28 mouse cellular contexts compared by ENCODE assay signal in the genomic region with DNA sequence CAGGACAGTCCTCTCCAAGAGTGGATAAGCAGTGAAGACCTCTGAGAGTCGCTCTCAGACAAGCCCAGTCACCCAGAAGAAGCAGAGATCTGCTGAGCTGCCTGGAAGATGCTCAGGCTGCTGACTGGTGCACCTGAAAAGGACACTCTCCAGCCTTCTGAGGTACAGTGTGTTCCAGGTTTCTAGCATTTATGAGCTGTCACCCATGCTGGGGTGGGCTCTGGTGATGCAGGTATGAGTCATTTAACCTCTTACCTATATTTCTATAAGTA. TPM values are rescaled to one million over a fixed set of nuclear protein-coding genes. Genes with fewer than 3 reads are reported as not detected.
A peak's percentile ranks its signal among the peaks of the same experiment; 100 is the strongest.
DNase-seq lines count a peak whose midpoint lies in the region; ATAC-seq and TF ChIP-seq lines count a peak whose summit lies in the region.
"Had no signal": no experiment of that assay in that cellular context is flagged by ENCODE, and none has a peak within 500 bp of the region (broad histone marks: within the 10 kb centered on the region; RNA-seq: fewer than 3 reads in every experiment).

No protein-coding gene starts in this region.

- H3K4me3 ChIP-seq in heart, embryonic 10.5 days = no peak overlapping the region
- H3K4me3 ChIP-seq in limb, embryonic 11.5 days (ENCODE audit: low read depth, low read length) = no peak overlapping the region
- no peak overlapping the region for H3K4me3 ChIP-seq in limb, embryonic 10.5 days
- peak overlapping the region; percentile 59 for H3K4me3 ChIP-seq in liver, embryonic 12.5 days
- no peak overlapping the region for H3K4me3 ChIP-seq in left cerebral cortex, adult 2 months
- H3K4me3 ChIP-seq: embryonic facial prominence, embryonic 15.5 days; forebrain, embryonic 12.5 days; limb, embryonic 13.5 days; midbrain, embryonic 13.5 days; neural tube, embryonic 12.5 days had no signal

- ATAC-seq in limb, embryonic 11.5 days (ENCODE audit: insufficient number of reproducible peaks, low FRiP score, low TSS enrichment, low read depth) = no peak
- ATAC-seq in liver, embryonic 12.5 days = peak; percentile 77
- 0 out of 2 replicates have a peak, but pooled peaks have one; percentile 12 for ATAC-seq in megakaryocyte-erythroid progenitor cell, adult 5-6 weeks (replicated peaks; ENCODE audit: low FRiP score, low TSS enrichment, poor library complexity, severe bottlenecking)
- ATAC-seq in frontal cortex, adult (ENCODE audit: low TSS enrichment) = no peak
- ATAC-seq: activated CD4-positive, CD25-positive, alpha-beta regulatory T cell, adult 4 months; CD4-positive, CD25-positive, alpha-beta regulatory T cell, adult 4 months; midbrain, embryonic 13.5 days had no signal

- peak; percentile 64 for DNase-seq in heart, embryonic 10.5 days (ENCODE audit: low spot score)
- no peak for DNase-seq in heart, postnatal 25 days (ENCODE audit: low spot score)
- DNase-seq in limb, embryonic 11.5 days (ENCODE audit: low spot score) = peak; percentile 14
- no peak for DNase-seq in limb, embryonic 10.5 days (ENCODE audit: low spot score)
- no peak for DNase-seq in left cerebral cortex, adult 2 months (ENCODE audit: extremely low spot score in 1 of 2, low spot score in 2 of 2)
- DNase-seq: adrenal gland, postnatal 10 days; cerebellum, adult 11-12 months; gastrocnemius, postnatal 10 days; heart, adult 18-20 months; heart, postnatal 36 days; kidney, postnatal 36 days; layer of hippocampus, adult 9-11 months; thymus, postnatal 4 days had no signal

- no peaks in the 10 kb centered on the region for H3K9me3 ChIP-seq in heart, embryonic 10.5 days
- no peaks in the 10 kb centered on the region for H3K9me3 ChIP-seq in limb, embryonic 11.5 days (ENCODE audit: control insufficient read depth, low read length)
- no peaks in the 10 kb centered on the region for H3K9me3 ChIP-seq in limb, embryonic 10.5 days (replicated peaks)
- no peaks in the 10 kb centered on the region for H3K9me3 ChIP-seq in liver, embryonic 12.5 days (replicated peaks)
- H3K9me3 ChIP-seq: embryonic facial prominence, embryonic 15.5 days; forebrain, embryonic 12.5 days; limb, embryonic 13.5 days; midbrain, embryonic 13.5 days; neural tube, embryonic 12.5 days had no signal

- H3K36me3 ChIP-seq in heart, embryonic 10.5 days = no peaks in the 10 kb centered on the region
- no peaks in the 10 kb centered on the region for H3K36me3 ChIP-seq in limb, embryonic 11.5 days (ENCODE audit: control insufficient read depth, insufficient read depth, low read length)
- H3K36me3 ChIP-seq in limb, embryonic 10.5 days = no peaks in the 10 kb centered on the region
- 0 out of 2 replicates have a peak, but pooled peaks cover 4% of the 10 kb centered on the region for H3K36me3 ChIP-seq in liver, embryonic 12.5 days
- H3K36me3 ChIP-seq: embryonic facial prominence, embryonic 15.5 days; forebrain, embryonic 12.5 days; limb, embryonic 13.5 days; midbrain, embryonic 13.5 days; neural tube, embryonic 12.5 days had no signal

- no peak overlapping the region for H3K4me2 ChIP-seq in limb, embryonic 11.5 days (ENCODE audit: low read depth, severe bottlenecking)
- H3K4me2 ChIP-seq in liver, embryonic 12.5 days = peak overlapping the region; percentile 62
- H3K4me2 ChIP-seq: embryonic facial prominence, embryonic 15.5 days; forebrain, embryonic 12.5 days; limb, embryonic 13.5 days; midbrain, embryonic 13.5 days; neural tube, embryonic 12.5 days had no signal

- intact Hi-C loops in heart, postnatal 25 days (cut with DNase I) = no loop called here
- intact Hi-C loops in left cerebral cortex, adult 2 months (cut with DNase I) = no loop called here

- peaks cover 5% of the 10 kb centered on the region; the same call in 1 of the 2 replicates for H3K4me1 ChIP-seq in heart, embryonic 10.5 days
- H3K4me1 ChIP-seq in limb, embryonic 11.5 days (ENCODE audit: control insufficient read depth, insufficient read depth, low read length) = no peaks in the 10 kb centered on the region
- H3K4me1 ChIP-seq in limb, embryonic 10.5 days = no peaks in the 10 kb centered on the region
- peaks cover 64% of the 10 kb centered on the region for H3K4me1 ChIP-seq in liver, embryonic 12.5 days
- H3K4me1 ChIP-seq: embryonic facial prominence, embryonic 15.5 days; forebrain, embryonic 12.5 days; limb, embryonic 13.5 days; midbrain, embryonic 13.5 days; neural tube, embryonic 12.5 days had no signal

- no peaks in the 10 kb centered on the region for H3K27me3 ChIP-seq in heart, embryonic 10.5 days (ENCODE audit: insufficient read depth, poor library complexity, severe bottlenecking)
- no peaks in the 10 kb centered on the region for H3K27me3 ChIP-seq in limb, embryonic 11.5 days (ENCODE audit: control insufficient read depth, insufficient read depth, low read length)
- no peaks in the 10 kb centered on the region for H3K27me3 ChIP-seq in limb, embryonic 10.5 days (ENCODE audit: low read depth, poor library complexity, severe bottlenecking)
- no peaks in the 10 kb centered on the region for H3K27me3 ChIP-seq in liver, embryonic 12.5 days (replicated peaks)
- H3K27me3 ChIP-seq: embryonic facial prominence, embryonic 15.5 days; forebrain, embryonic 12.5 days; limb, embryonic 13.5 days; midbrain, embryonic 13.5 days; neural tube, embryonic 12.5 days had no signal

- TF ChIP-seq CTCF in left cerebral cortex, adult 2 months (IDR thresholded peaks at IDR 0.05) = no peak

- peak overlapping the region; percentile 59; the same call in 1 of the 2 replicates for H3K27ac ChIP-seq in heart, embryonic 10.5 days
- H3K27ac ChIP-seq in limb, embryonic 11.5 days (replicated peaks; ENCODE audit: low read depth, low read length) = no peak overlapping the region
- no peak overlapping the region for H3K27ac ChIP-seq in limb, embryonic 10.5 days
- H3K27ac ChIP-seq in liver, embryonic 12.5 days = peak overlapping the region; percentile 92
- no peak overlapping the region for H3K27ac ChIP-seq in left cerebral cortex, adult 2 months
- H3K27ac ChIP-seq: embryonic facial prominence, embryonic 15.5 days; forebrain, embryonic 12.5 days; limb, embryonic 13.5 days; midbrain, embryonic 13.5 days; neural tube, embryonic 12.5 days had no signal

- 65% methylated on average over 1 of the region's 1 CpGs for WGBS in heart, embryonic 10.5 days
- whole genome bisulfite sequencing in limb, embryonic 11.5 days = 50% methylated on average over 1 of the region's 1 CpGs
- 42% methylated on average over 1 of the region's 1 CpGs for WGBS in limb, embryonic 10.5 days
- 0% methylated on average over 1 of the region's 1 CpGs for WGBS in liver, embryonic 12.5 days (ENCODE audit: insufficient replicate concordance)

- no peak overlapping the region for H3K9ac ChIP-seq in limb, embryonic 11.5 days (ENCODE audit: low read length)
- peak overlapping the region; percentile 74 for H3K9ac ChIP-seq in liver, embryonic 12.5 days
- H3K9ac ChIP-seq: embryonic facial prominence, embryonic 15.5 days; forebrain, embryonic 12.5 days; limb, embryonic 13.5 days; midbrain, embryonic 13.5 days; neural tube, embryonic 12.5 days had no signal

RNA-seq across cellular contexts. Expression of a gene that starts 6.6 kb away (rescaled TPM):
- polyA plus RNA-seq in heart, embryonic 10.5 days (2016; fragmentation: Nextera tagmentation; extraction: Ambion mirVana) = 0.16 and 0.24 TPM in 2 replicates
- 1 to 10 TPM; 7.1 to 7.5 TPM for total RNA-seq in heart, postnatal 25 days (2021)
- polyA plus RNA-seq in limb, embryonic 11.5 days (2014; fragmentation: Nextera tagmentation; extraction: Ambion mirVana) = not detected in 2 replicates
- polyA plus RNA-seq in limb, embryonic 10.5 days (2016; fragmentation: Nextera tagmentation; extraction: Ambion mirVana) = 0.10 TPM in 1 of 2 replicates, not detected in the other
- polyA plus RNA-seq in liver, embryonic 12.5 days (2016; fragmentation: Nextera tagmentation; extraction: Ambion mirVana) = 0.24 and 0.33 TPM in 2 replicates
- total RNA-seq in megakaryocyte-erythroid progenitor cell, adult 5-6 weeks (2014; fragmentation: Nextera tagmentation) = not detected in 2 replicates
- not detected in 2 replicates for total RNA-seq in megakaryocyte-erythroid progenitor cell, adult 5-6 weeks (2017)
- total RNA-seq in left cerebral cortex, adult 2 months (2021) = 1 to 10 TPM; 1.0 to 1.8 TPM
- total RNA-seq: adrenal gland, postnatal 10 days; ES-E14; megakaryocyte progenitor cell, adult 5-6 weeks had no signal
- polyA plus RNA-seq: activated CD4-positive, CD25-positive, alpha-beta regulatory T cell, adult 4 months; CD4-positive, CD25-positive, alpha-beta regulatory T cell, adult 4 months; limb, embryonic 13.5 days; lung, embryonic 16.5 days had no signal

RNA-seq across cellular contexts. Expression of a gene that starts 24.0 kb away (rescaled TPM):
- polyA plus RNA-seq in heart, embryonic 10.5 days (2016; fragmentation: Nextera tagmentation; extraction: Ambion mirVana) = 0.09 and 0.19 TPM in 2 replicates
- total RNA-seq in heart, postnatal 25 days (2021) = not detected
- polyA plus RNA-seq in limb, embryonic 11.5 days (2014; fragmentation: Nextera tagmentation; extraction: Ambion mirVana) = not detected in 2 replicates
- polyA plus RNA-seq in limb, embryonic 10.5 days (2016; fragmentation: Nextera tagmentation; extraction: Ambion mirVana) = 0.06 TPM in 1 of 2 replicates, not detected in the other
- 0.05 and 0.07 TPM in 2 replicates for polyA plus RNA-seq in liver, embryonic 12.5 days (2016; fragmentation: Nextera tagmentation; extraction: Ambion mirVana)
- total RNA-seq in megakaryocyte-erythroid progenitor cell, adult 5-6 weeks (2014; fragmentation: Nextera tagmentation) = not detected in 2 replicates
- not detected in 2 replicates for total RNA-seq in megakaryocyte-erythroid progenitor cell, adult 5-6 weeks (2017)
- total RNA-seq in left cerebral cortex, adult 2 months (2021) = 1 to 10 TPM; 2.3 to 2.4 TPM
- total RNA-seq: adrenal gland, postnatal 10 days; gastrocnemius, postnatal 10 days; heart, adult 18-20 months; heart, postnatal 36 days; megakaryocyte progenitor cell, adult 5-6 weeks had no signal
- polyA plus RNA-seq: activated CD4-positive, CD25-positive, alpha-beta regulatory T cell, adult 4 months; CD4-positive, CD25-positive, alpha-beta regulatory T cell, adult 4 months had no signal

RNA-seq across cellular contexts. Expression of a gene that starts 26.9 kb away (rescaled TPM):
- polyA plus RNA-seq in heart, embryonic 10.5 days (2016; fragmentation: Nextera tagmentation; extraction: Ambion mirVana) = 0.04 TPM in 2 replicates
- not detected for total RNA-seq in heart, postnatal 25 days (2021)
- 0.07 TPM in 1 of 2 replicates, not detected in the other for polyA plus RNA-seq in limb, embryonic 11.5 days (2014; fragmentation: Nextera tagmentation; extraction: Ambion mirVana)
- not detected in 2 replicates for polyA plus RNA-seq in limb, embryonic 10.5 days (2016; fragmentation: Nextera tagmentation; extraction: Ambion mirVana)
- polyA plus RNA-seq in liver, embryonic 12.5 days (2016; fragmentation: Nextera tagmentation; extraction: Ambion mirVana) = 0.15 and 0.18 TPM in 2 replicates
- 0.94 TPM in 1 of 2 replicates, not detected in the other for total RNA-seq in megakaryocyte-erythroid progenitor cell, adult 5-6 weeks (2014; fragmentation: Nextera tagmentation)
- not detected in 2 replicates for total RNA-seq in megakaryocyte-erythroid progenitor cell, adult 5-6 weeks (2017)
- under 1 TPM in 1 of 2 experiments, not detected in 1; 0.11 TPM for total RNA-seq in left cerebral cortex, adult 2 months (2021)
- total RNA-seq: adrenal gland, postnatal 10 days; gastrocnemius, postnatal 10 days; heart, adult 18-20 months; megakaryocyte progenitor cell, adult 5-6 weeks had no signal
- polyA plus RNA-seq: activated CD4-positive, CD25-positive, alpha-beta regulatory T cell, adult 4 months; CD4-positive, CD25-positive, alpha-beta regulatory T cell, adult 4 months; embryonic facial prominence, embryonic 15.5 days; forebrain, embryonic 12.5 days; intestine, embryonic 14.5 days; kidney, embryonic 14.5 days; limb, embryonic 13.5 days; midbrain, embryonic 13.5 days had no signal

RNA-seq across cellular contexts. Expression of a gene that starts 35.8 kb away (rescaled TPM):
- 1.5 and 2.8 TPM in 2 replicates for polyA plus RNA-seq in heart, embryonic 10.5 days (2016; fragmentation: Nextera tagmentation; extraction: Ambion mirVana)
- total RNA-seq in heart, postnatal 25 days (2021) = 1 to 10 TPM; 9.0 to 9.4 TPM
- 0.04 and 0.21 TPM in 2 replicates for polyA plus RNA-seq in limb, embryonic 11.5 days (2014; fragmentation: Nextera tagmentation; extraction: Ambion mirVana)
- 0.16 TPM in 1 of 2 replicates, not detected in the other for polyA plus RNA-seq in limb, embryonic 10.5 days (2016; fragmentation: Nextera tagmentation; extraction: Ambion mirVana)
- polyA plus RNA-seq in liver, embryonic 12.5 days (2016; fragmentation: Nextera tagmentation; extraction: Ambion mirVana) = 0.18 and 0.26 TPM in 2 replicates
- total RNA-seq in megakaryocyte-erythroid progenitor cell, adult 5-6 weeks (2014; fragmentation: Nextera tagmentation) = not detected in 2 replicates
- total RNA-seq in megakaryocyte-erythroid progenitor cell, adult 5-6 weeks (2017) = 0.08 TPM in 1 of 2 replicates, not detected in the other
- total RNA-seq in left cerebral cortex, adult 2 months (2021) = 100 to 1,000 TPM; 359 to 380 TPM

Comparison
In these comparisons a context has a peak if more than half of its experiments do, and no peak if none do; other contexts are left out.
1. DNase-seq: peak in heart, embryonic 10.5 days (single experiment) and limb, embryonic 11.5 days (single experiment); none in heart, postnatal 25 days (single experiment), limb, embryonic 10.5 days (single experiment) and left cerebral cortex, adult 2 months (0 of 2).
2. H3K27ac ChIP-seq: peak in heart, embryonic 10.5 days (single experiment) and liver, embryonic 12.5 days (single experiment); none in limb, embryonic 11.5 days (single experiment), limb, embryonic 10.5 days (single experiment) and left cerebral cortex, adult 2 months (single experiment).
3. ATAC-seq: peak in liver, embryonic 12.5 days (single experiment) and megakaryocyte-erythroid progenitor cell, adult 5-6 weeks (single experiment); none in limb, embryonic 11.5 days (single experiment) and frontal cortex, adult (single experiment).